Mouse (Mus musculus): Measurements from ENCODE around the gene Trib3.

Gene Trib3

DNA sequence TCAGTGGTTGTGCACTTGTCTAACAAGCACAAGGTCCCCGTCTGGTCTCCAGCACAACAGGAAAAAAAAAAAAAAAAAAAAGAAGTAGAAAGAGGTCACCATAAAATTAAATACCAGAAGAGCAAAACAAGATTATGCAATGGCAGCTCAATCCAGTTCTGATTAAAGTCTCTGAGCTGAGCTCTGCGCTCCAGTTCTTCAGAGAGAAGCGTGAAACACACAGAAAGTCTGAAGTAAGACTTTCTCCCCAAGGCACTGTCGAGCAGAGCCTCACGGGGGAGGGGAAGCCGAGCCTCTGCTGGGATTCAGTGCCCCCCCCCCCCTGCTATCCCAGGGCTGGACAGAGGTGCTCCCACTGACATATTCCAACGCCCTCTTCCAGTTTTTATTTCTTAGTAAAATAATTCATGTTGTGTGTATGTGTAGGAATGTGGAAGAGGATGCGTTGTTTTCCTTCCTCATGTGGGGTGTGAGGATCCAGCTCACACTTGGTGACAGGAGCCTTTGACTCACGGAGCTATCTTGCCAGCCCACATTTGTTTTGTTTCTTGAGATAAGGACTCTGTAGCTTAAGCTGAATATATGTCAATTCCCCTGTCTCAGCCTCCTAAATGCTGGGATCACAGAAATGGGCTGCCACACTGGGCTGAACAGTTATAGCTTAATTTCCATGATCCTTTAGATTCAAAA is 3.1 kb upstream of the Trib3 start:
- DNase-seq (ENCODE audit: low read depth): peak; percentile 67

DNA sequence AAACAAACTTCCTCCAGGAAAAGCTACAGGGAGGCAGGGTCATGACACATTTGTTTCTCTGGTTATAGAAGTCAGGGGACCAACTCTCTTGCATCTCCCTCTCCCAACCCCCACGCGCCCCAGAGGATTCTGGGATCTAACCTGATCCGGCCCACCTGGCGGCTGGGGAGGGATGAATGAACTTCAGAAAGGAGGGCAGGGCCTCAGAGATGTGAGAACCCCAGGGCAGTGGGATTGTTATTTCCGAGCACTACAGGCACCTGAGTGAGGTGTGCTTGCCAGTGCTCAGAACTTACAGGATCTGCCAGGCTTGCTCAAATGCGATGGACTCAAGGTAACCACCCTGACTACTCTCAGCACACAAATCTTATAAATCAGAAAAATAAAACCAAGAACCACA is 1.6 kb upstream of the Trib3 start:
- no peak for DNase-seq (ENCODE audit: low read depth)

DNA sequence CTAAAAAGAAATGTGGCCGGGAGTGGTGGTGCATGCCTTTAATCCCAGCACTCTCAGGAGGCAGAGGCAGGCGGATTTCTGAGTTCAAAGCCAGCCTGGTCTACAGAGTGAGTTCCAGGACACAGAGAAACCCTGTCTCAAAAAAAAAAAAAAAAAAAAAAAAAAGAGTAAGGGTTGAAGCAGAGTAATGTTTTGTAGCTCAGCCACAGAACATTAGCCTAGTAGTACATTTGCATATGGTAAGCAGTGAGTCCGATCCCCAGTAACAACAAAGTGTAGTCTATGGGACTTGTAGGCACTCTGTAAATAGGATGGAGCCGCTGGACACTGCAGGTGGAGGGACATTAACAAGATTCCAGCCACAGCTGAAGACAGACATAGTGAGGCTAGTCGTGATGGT is 1.1 kb upstream of the Trib3 start:
- no peak for DNase-seq (ENCODE audit: low read depth)

DNA sequence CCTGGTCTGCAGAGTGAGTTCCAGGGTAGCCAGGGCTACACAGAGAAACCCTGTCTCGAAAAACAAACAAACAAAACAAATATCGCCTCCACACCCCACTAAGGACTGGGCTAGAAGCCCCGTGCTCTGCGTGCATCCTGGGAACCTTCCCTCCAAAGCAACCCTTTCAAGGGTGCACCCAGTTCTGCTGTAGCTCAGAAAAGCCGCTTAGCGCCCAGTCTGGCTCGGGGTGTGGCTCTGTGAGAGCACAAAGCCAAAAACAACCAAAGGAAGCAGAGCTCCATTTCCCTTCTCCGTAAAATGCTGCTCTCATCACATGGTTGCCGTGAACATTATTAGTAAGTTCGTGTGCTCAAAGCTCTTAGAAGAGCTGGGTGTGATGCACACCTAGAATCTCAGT is 529 bp upstream of the Trib3 start:
- DNase-seq (ENCODE audit: low read depth): peak; percentile 46

DNA sequence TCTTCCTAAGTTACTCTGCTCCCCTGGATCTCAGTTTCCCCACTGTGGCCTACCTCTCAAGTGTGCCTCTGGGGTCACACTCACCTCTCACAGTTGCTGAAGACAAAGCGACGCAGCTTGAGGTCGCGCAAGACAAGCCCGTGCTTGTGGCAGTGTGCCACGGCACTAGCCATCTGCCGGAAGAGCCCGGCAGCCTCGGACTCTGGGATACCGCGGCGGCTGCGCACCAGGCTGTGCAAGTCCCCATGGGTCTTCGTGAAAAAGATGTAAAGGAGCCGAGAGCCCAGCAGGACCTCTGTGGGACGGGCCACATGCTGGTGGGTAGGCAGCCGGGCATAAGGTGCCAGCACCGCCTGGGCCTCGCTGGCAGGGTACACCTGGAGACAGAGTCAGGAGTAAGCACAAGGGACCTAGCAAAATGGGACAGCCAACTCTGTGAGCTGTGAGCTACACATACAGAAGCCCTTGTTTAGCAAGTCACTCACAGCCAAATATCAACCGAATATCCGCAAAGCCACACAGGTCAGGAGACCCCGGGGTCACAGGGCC is 4.1 kb downstream of the Trib3 start:
- no peak for DNase-seq (ENCODE audit: low read depth)

DNA sequence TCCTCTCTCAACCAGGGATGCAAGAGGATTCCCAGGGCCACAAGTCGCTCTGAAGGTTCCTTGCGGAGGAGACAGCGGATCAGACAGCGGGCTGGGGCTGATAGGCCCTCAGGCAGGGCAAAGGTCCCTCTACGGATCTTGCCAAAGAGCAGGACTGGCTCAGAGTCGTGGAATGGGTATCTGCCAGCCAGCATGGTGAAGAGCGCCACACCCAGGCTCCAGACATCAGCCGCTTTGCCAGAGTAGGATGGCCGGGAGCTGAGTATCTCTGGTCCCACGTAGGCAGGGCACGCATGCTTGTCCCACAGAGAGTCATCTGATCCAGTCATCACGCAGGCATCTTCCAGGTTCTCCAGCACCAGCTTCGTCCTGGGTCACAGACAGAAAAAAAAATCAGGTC is 5.5 kb downstream of the Trib3 start:
- DNase-seq (ENCODE audit: low read depth): no peak

DNA sequence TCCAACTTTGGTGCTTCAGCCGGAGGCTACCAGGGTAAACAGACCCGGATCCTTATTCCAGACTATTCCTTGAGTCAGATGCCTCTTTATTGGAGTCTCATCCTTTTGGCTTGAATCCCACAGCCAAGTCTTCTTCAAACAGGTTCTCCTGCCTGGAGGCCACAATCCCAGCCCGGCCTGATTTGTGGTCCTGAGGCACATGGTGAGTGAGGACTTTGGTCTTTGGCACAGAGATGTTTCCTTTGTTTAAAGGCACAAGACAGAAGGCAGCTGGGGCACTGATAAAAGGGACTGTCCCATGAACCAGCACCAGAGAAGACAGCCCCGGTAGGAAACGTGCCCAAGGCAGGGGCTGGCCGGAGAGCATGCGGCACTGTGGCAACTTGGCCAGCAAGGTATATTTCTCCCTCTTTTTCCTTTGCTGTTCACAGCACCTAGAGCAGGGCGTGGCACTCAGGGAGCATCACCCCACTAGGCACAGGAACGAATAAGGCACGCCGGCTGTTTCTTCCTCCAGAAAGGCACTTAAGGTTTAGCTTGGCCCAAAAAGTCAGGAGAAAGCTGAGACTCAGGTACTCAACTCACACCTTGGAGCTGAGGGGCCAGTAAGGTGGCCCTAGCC is 6.1 kb downstream of the Trib3 start:
- DNase-seq (ENCODE audit: low read depth): no peak

DNA sequence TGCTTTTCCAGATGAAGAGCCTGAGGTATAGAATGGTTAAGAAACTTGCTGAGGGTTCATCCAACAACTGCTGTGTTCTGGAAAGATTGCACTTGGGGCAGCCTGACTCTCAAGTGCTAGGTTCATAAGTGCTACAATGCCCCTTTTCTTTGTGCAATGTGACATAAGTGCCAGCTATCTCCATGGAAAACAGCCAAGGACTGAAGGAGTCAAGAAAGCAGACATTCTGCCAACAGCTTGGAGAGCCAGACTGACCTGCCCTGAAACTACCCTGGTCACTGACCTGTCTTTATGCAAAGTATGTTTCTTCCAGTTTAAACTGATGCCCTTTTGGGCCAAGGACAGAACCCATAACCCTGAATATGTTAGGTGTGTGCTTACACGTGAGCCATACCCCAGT is 7.0 kb downstream of the Trib3 start:
- DNase-seq (ENCODE audit: low read depth): no peak

DNA sequence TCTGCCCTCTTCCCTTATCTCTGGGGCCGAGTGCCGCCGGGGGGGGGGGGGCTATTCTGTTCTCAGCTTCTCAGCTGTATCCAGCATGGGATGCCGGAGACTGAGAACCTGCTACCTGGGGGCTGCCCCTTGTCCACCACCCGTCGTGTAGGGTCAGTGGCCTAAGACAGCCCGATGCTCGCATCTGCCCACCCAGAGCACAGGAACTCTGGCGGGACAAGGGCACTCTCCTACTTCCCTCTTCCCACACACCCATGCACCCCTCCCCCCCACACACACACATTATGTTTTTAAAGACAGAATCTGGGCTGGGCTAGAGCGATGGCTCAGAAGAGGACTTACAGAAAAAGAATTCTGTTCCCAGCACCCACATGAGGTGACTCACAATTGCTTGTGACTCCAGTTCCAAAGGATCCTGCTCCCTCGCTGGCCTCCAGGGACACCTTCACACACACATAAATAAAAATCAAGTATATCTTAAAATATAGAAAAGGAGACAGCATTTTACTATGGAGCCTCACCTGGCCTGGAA is 8.5 kb downstream of the Trib3 start:
- DNase-seq (ENCODE audit: low read depth): no peak

DNA sequence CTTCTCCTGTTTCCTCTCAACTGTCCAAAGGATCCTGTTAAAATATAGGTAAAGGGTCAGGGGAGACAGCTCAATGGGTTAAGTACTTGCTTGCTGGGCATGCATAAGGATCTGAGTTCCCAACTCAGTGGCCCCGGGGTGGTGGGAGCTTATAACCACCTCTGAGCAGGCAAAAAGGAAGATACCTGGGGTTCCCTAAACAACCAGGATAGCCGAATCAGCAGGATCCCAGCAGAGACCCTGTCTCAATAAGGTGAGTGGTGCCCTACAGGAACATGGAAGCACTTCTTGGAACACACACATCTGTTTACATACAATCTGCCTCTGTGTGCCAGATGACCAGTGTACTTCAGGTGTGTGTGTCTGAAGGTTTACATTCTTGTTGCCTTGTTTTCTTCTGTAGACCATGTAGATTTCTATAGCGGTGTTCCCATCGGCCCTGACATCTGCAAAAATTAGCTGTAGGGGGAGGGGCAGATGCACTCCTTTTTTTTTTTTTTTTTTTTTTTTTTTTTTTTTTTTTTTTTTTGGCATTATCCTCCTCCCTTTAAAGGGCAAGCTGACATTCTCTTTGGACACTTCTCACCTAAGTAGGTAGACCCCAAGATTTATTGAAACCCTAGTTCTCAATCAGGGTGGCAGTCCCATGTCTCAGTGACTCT is 10.4 kb downstream of the Trib3 start:
- DNase-seq (ENCODE audit: low read depth): no peak

DNA sequence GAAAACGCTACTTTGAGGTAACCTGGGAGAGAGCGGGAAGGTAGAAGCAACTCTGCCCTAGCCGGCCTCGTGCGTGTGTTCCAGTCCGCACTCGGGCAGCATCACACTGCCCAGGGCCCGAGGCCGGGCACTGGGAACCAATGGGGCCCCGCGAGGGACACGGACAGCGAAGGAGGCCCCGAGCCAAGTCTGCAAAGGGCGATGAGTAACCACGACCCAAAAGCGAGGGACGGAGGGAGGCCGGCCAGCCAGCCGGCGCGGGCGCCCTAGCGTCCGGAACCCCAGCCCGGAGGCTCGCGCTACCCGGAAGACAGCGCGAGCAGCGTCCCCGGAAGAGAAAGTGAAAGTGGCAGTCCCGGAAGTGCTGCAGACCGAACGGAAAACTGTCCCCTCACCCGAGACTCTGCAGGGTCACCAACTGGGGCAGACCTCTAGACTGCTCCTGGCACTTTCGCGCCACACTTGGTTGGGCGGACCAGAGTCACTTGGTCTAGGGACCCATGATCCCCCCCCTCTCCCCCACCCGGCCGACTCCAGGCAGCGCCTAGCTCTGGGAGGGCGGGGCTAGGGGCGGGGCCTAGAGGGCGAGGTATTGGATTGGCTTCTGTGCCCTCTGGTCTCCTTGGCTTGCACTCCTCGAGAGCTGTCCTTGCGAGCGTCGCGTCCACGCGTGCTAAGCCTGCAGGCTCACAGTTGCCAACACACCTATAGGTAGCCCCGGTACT is 11.6 kb downstream of the Trib3 start, which contains the start of gene Rbck1:
Gene Rbck1, minus strand, starts transcription at position 553 of the 725 bp plus-strand sequence.
- peak; percentile 96 for DNase-seq (ENCODE audit: low read depth)

DNA sequence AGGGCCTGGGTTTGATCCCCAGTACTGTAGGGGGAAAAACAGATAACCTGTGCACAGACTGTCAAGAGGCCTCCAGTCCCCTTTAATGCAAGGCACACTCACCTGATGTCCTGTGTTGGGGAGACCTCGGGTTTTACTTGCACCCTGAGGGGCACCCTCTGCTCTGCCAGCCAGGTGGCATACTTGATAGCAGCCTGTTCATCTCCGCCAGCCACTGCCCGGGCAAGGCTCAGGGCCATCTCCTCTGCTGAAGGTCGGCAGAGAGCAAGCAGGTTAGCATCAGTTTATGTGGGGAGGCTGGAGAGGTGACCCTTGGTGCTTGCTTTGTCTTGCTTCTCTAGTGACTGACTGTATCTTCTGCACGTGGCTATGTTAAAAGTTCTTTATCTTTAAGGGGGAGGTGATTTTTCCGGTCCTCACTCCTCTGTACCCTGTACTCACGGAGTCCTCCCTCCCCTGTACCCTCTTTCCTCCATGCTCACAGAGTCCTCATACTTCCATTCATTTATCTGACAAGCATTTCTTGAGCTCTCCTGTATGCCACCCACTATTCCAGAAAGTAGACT is 12.9 kb downstream of the Trib3 start:
- no peak for DNase-seq (ENCODE audit: low read depth)

DNA sequence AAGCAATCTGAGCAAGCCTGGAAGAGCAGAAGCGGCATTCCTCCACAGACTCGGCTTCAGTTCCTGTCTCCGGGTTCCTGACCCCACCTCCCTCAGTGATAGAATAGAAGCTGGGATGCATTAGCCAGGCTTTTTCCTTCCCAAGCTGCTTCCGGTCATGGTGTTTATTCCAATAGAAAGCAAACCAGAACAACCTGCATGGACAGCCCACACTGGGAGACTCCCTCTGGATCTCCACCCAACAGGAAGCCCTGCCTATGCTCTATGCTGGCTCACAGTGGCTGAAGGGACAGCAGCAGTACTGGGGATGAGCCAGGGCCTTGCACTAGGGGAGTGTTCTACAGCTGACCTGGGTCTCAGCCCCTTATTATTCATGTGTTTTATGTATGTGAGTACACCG is 15.9 kb downstream of the Trib3 start:
- DNase-seq (ENCODE audit: low read depth): no peak

DNA sequence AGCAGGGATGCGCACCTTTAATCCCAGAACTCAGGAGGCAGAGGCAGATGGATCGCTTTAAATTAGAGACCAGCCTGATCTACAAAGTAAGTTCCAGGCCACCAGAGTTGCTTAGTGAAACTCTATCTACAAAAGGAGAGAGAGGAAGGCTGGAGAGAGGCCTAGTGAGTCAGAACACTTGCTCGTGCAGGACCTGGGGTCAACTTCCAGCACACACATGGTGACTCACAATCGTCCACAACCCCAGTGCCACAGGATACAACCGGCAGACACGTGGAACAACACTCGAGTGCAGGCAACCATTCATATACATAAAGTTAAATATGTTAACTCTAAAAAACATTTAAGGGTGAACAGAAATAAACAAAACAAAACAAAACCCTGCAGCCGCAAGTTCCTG is 17.2 kb downstream of the Trib3 start:
- DNase-seq (ENCODE audit: low read depth): peak; percentile 74

DNA sequence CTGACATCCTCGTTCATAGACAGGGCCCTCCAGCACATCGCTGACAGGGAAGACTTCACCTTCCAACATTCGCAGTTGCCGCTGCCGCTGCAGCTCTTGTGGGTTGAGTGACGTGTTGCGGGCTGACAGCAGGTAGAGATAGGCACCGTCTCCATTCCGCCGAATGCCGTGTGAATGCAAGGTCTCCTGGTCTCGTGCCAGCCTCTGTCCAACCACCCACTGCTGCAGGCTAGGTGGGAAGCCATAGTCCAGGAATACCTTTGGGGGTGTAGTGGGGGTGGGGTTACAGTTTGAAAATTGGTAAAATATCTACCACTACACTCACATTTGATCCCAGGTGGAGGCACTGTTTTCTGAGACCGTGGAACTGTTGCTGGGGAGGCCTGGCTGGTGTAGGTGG is 17.7 kb downstream of the Trib3 start:
- no peak for DNase-seq (ENCODE audit: low read depth)

DNA sequence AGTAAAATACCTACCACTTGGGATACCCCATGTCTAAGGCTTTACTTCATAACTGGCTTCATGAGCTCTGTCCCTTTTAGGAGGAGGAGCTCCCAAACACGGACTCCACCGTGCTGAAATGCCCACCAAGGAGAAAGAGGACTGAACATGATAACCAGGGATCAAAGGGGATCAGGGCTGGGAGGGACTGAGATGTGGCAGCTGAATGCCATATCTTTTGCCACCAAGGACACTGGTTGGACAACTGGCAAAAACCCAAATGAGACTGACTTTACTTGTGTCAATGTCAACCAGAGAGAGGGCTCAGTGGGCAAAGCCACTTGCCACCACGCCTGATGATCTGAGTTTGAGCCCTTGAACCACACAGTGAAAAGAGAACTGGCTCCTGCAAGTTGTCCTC is 19.0 kb downstream of the Trib3 start:
- DNase-seq (ENCODE audit: low read depth): no peak

DNA sequence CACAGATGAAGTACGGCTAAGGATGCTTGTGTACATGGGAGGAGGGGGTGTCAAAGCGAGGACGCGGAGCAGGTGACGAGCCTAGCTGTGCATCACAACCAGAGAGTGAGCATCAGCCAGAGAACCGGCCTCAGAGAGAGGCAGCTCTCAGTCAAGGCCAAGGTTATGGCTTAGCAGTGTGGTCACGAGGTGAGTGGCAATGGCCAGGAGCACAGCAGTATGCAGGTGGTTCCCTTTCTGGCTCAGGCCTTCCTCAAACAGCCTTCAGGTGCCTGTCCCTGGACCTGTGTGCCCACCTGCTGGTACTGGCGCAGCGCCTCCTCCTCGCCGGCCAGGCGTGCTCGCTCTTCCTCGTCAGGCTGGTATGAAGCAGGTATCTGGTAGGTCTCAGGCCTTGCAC is 19.9 kb downstream of the Trib3 start:
- DNase-seq (ENCODE audit: low read depth): no peak

DNA sequence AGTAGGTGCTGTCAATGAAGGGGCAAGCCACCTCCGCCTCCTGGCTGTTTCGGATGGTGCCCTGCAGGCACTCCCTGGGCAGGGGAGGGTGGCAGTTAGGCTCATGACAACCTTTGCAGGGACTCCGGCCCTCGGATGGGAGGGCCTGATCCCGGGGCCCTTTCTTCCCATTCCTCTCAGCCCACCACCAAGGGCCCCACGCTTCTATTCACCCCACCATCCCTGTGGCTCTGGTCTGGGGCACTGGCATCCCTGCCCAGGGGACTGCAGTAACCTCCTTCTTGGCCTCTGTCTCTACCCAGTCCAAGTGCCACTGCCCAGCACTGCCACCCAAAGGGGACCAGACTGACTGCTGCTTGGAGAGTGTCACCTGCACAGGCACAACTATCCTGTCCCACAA is 21.6 kb downstream of the Trib3 start:
- no peak for DNase-seq (ENCODE audit: low read depth)

DNA sequence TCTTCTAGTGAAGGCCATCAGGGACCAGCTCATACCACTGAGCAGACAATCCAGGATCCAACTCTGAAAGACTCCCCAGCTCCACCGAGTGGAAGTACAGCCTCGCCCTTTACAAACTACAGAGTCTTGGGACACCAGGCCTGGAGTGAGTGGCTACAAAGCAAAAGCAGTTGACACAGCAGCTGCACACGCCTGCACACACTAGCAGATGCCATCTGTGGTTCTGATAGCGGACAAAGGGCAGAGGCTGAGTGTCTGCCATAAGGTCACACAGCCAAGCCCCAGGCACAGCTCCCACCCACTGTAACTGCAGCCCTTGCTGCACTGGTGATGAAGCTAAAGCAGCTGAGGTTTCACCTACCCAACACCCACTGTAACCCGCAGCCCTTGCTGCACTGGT is 22.3 kb downstream of the Trib3 start:
- DNase-seq (ENCODE audit: low read depth): no peak

DNA sequence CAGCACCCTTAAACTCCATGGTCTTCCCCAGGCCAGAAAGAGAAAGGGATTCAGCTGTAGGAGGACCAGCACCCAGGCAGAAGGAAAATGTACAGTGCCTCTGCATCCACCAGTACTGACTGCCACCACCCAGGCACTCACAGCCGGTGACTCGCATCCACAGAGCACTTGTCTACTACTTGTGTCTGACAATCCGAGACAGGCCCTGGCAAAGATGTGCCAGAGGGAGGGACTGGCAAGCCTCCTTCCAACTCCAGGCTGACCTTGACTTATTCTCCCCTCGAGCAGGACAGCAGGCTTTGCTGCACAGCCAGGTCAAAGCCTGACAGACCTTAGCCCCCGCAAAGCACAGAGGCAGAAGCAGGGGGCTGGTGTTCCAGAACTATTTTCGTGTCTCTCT is 26.8 kb downstream of the Trib3 start:
- no peak for DNase-seq (ENCODE audit: low read depth)

DNA sequence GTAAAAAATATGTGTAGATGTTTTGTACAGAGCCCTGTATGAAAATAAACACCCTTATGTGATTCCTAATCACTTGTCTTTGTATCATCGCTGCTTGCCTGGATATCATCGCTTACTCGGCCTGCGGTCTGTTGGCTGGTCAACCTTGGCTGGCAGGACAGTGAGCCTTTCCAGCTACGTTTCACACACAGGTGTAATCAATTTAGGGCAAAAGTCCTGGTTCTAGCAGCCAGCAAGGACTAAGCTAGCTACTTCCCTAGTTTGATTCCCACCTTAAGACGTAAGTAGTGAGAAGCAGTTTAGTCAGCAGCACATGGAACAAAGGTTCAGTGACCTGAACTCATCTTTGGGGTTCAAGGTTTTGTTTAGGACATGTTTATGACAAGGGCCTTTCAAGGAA is 29.9 kb downstream of the Trib3 start:
- DNase-seq (ENCODE audit: low read depth): no peak

DNA sequence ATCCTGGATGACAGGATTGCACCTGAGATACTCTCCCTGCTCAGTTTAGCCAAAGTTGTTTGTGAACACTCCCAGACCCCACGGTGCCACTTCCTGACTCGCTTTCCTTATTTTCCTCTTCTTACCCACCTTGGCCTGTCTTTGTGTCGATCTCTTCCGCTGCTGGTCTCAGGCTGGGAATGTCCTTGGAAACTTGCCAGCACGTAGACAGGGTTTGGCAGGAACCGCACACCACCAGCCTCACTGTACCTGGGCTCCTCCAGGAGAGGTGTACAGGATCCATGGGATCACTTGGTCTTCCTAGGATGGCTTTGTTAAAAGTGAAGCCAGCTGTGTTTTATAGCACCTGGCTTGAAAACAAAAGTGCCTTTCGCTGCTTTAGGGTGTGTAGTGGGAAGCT is 30.8 kb downstream of the Trib3 start:
- DNase-seq (ENCODE audit: low read depth): no peak
